Mouse (Mus musculus): ENCODE results near the gene Efna1. TPM values are rescaled to one million over a fixed set of nuclear protein-coding genes. Genes with fewer than 3 reads are reported as not detected.

The Efna1 gene
- total RNA-seq (2015), result not detected in 2 replicates
- total RNA-seq (2017), result not detected in 2 replicates

DNA sequence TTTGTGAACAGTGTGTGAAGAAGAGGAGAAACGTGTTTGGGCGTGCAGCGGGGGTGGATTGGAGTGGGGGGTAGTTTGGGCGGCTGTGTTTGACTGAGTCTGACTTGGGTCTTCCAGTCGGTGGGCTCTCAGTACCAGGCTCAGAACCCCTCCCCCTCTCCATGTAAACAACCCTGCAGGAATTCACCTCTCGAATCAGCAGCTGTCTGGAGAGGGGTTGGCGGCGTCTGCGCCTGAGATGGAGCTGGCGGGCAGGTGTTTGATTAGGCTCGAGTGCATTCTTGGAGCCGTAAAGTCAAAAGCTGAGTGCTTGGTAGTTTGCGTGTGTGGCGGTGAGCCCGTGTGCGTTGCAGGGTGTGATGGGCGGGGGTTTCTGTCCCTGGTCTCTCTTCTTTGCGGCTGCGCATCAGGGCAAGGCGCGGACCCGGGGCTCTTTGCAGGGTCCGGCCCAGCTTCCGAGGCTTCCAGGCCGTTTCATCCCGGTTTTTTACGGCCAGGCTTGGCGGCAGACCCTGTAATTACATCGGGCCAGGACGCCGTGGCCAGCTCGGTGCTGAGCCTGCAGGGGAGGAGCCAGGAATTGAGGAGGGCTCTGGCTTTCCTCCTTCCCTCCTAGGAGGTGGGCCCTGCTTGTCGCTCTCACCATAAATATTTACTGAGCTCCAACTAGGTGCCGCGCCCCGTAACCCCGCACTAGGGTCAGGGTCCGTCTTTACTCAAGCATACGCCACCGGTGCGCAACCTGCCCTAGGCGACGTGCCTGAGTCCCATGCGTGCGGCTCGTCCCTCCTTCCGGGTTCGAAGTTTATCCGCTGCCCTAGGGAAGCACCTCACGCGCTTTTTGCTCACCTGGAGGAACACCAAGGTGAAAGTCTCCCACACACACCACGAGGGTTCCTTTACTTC, at the start of gene Efna1:
Efna1 (minus strand) TSS at position 537 of the 906 bp plus-strand sequence.
- ATAC-seq (ENCODE audit: poor library complexity, severe bottlenecking), result 0 out of 2 replicates have a peak, but pooled peaks have one; percentile 12

DNA sequence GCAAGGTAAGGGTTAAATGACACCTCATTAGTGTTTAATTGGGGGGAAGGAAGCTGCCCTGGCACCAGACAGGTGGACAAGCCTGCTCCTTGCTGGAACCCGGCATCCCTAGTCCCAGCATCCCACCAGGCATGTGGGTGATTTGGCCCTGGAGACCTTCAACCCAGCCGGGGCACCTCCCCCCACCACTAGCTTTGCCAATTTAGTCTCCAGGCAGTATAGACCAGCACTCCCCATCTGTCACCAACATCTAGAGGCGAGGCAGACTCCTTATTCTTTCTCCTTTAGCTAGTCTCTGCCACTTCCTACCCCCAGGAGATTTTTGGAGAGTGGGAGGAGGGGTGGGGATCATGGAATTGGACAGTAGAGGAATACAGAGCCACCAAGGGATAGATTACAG, 49.4 kb upstream of the Efna1 start:
- ATAC-seq (ENCODE audit: poor library complexity, severe bottlenecking), result no peak

GRCm38 (mm10) chr3:89328623-89329022, 47.7 kb upstream of the Efna1 start:
- ATAC-seq (ENCODE audit: poor library complexity, severe bottlenecking), result no peak

DNA sequence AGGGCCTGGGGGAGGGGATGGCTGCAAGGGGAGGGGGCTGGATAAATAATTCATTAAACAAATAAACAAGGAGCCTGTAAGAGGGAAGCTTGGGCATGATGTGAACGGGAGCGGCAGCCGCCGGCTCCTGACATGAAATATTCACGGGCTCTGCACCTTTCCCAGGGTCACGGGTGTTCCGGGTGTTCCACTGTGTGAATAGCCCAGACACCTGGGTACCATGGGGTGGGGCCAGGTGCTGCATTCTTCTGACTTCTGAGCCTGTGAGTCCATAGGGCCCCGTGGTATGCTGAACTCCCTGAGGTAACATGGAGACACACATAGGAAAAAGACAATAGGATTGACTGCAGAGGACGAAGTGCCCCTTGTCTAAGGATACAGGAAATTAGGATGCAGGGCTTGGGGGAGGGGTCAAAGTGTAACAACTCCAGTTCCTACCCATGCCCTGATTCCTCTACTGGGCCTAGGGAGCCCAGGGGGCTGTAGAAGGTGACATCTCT, 46.5 kb upstream of the Efna1 start:
- no peak for ATAC-seq (ENCODE audit: poor library complexity, severe bottlenecking)

GRCm38 (mm10) chr3:89325882-89326281, 44.9 kb upstream of the Efna1 start:
- ATAC-seq (ENCODE audit: poor library complexity, severe bottlenecking), result no peak

DNA sequence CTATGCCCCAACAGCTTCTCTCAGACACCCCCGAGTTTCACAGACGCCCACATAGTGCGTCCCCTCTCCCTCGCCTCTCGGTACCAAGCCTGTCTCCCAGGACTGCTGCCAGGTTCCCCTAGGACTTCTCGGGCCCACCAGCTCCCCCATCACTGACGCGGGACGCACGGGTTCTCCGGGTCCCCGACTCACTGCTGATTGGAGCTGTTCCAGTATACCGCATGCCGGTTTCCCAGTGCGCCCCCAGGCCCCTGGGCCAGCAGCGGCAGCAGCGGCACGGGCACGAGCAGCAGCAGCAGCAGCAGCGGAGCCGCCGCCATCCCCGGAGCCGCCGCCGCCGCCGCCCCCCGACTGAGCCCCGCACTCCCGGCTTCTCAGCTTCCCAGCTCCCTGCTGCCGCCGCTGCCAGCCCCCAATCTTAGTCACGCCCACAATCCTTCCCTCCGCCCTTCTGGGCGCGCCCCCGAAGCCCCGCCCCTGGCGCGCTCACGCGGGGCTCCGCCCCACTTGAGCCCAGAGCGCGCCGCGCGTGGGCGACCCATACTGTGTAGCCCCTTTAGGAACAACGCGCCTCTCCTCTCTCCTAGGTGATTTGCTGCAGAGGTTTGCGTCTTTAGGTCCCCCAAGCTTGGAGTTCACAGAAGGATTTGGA, 41.7 kb upstream of the Efna1 start, which contains the start of gene Efna3:
Efna3 (minus strand) TSS at position 452 of the 652 bp plus-strand sequence.
- ATAC-seq (ENCODE audit: poor library complexity, severe bottlenecking), result 0 out of 2 replicates have a peak, but pooled peaks have one; percentile 30

- no peak for ATAC-seq (ENCODE audit: poor library complexity, severe bottlenecking)
Measured at GRCm38 (mm10) chr3:89322131-89322500, 41.2 kb upstream of the Efna1 start.

GRCm38 (mm10) chr3:89321183-89322130, 40.5 kb upstream of the Efna1 start:
- 0 out of 2 replicates have a peak, but pooled peaks have one; percentile 21 for ATAC-seq (ENCODE audit: poor library complexity, severe bottlenecking)

DNA sequence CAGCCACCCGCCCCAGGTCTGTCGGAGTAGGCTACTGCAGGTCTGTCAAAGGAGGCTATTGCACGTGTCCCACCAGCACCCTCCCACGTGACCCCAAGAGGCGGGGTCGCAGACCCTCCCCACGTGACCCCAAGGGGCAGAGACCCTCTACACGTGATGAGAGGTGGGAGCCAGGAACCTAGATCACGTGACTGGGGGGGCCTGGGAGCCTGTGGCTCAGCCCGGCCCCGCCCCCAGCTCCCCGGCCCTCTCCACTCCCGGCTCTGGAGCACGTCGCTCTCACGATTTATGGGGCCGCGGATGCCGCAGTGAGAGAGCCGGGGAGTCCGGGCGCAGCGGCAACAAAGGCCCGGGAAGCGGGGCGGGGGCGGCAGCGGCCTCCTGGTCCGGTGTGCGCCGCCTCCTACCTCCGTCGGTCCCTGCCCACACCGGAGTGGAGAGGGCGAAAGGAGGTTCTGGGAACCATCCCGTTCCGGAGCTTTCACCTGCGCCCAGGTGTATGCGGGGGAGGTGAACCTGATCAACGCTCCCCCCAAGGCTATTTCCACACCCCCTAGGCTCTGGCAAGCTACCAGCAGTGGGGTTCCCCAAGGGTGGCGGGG, 39.7 kb upstream of the Efna1 start:
- ATAC-seq (ENCODE audit: poor library complexity, severe bottlenecking), result no peak

DNA sequence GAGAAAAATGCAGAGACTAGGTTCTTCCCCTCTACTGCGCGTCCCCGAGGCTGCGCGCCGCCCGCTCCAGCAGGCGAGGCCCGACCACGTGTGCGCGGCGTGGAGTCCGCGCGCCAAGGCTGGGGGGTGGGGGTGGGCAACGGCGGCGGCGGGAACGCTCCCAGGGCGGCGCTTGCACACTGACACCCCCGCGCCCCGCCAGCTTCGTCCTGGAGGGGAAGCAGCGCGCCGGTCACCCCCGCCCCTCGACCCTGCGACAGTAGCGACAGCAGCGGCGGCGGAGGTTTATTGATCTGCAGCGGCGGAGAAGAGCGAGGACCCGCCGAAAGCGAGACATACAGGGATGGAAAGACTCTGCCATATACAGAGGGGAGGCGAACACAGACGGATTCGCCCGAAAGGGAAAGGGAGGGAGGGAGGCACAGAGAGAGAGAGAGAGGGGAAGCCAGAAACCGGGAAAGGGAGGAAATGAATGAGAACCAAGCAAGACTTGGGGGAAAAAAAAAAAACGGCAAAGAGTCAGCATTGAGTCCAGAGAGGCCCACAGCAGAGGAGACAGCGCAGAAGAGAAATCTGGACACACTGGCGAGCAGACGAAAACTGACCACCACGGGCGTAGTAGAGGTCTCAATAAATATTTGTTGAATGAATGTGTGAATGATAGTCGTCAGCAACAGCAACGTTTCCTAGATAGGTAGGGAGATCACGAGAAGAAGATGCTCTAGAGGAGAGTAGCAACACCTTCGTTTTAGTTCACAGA, 38.8 kb upstream of the Efna1 start:
- ATAC-seq (ENCODE audit: poor library complexity, severe bottlenecking), result no peak

- ATAC-seq (ENCODE audit: poor library complexity, severe bottlenecking), result no peak
Measured at GRCm38 (mm10) chr3:89318971-89319590, 38.1 kb upstream of the Efna1 start.

- ATAC-seq (ENCODE audit: poor library complexity, severe bottlenecking), result no peak
Measured at GRCm38 (mm10) chr3:89318316-89318715, 37.4 kb upstream of the Efna1 start.

DNA sequence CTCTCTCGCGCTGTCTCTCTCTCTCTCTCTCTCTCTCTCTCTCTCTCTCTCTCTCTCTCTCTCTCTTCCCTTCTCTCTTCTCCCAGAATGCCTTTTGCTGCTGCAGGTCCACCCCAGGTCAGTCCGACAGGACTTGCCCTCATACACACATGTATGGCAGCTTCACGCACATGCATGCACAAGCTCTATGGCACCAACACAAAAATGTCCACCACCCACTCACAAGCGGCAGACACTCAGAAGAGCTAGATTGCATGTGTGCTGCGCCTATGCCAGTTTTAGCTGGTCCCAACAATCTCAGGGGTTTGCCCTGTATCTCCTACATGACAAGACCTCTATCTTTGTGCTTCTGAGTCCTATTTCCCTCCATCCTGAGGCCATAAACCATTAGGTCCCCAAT, 36.3 kb upstream of the Efna1 start:
- no peak for ATAC-seq (ENCODE audit: poor library complexity, severe bottlenecking)

DNA sequence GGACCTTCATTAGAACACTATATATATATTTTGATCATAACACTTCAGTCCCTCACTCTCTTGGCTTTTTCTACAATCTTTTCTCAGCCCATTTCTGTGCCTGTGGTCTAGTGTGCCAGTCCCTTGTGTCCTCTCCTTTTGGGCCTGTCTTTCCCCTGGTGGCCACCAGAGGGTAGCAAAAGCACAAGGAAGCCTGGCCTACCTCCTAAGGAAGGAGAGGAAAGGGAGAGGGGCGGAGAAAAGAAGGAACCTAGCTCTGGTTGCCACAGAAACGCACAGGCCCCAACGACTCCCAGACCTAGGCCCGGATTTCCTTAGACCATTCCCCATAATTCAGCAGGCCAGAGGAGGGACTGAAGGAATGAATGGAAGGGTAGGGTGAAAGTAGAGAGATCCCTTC, 35.9 kb upstream of the Efna1 start:
- ATAC-seq (ENCODE audit: poor library complexity, severe bottlenecking), result peak; percentile 84

GRCm38 (mm10) chr3:89315930-89316831, 35.2 kb upstream of the Efna1 start:
- no peak for ATAC-seq (ENCODE audit: poor library complexity, severe bottlenecking)

DNA sequence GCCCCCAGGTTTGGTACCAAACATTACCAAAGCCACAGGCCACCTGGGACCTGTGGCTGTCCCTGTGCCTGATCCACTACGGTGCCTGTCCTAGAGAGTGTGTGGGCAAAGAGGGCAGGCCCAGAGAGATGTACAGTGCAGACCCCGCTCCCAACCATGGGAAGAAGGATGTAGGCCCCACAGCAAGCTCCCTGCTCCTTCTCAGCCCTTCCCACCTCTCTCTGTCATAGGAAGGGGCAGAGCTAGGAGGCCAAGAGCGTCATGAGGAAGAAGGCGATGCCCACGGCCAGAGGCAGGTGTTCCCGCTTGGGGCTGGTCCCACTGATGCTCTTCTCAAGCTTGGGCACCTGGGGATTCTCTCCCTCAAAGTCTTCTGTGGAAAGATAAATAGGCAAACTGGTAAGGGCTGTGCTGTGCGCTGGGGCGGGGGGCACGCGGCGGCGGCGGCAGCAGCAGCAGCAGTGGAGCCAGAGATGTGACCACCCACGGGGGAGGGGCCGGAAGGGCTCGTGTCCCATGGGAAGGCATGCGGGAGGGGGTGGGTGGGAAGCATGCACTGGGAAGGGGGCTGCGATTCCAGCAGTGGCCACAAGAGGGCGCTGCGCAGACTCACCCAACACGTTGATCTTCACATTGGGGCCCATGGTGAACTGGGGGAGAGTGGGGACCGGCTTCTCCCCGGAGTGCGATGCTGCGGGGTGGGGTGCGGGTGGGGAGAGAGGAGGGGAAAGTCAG, 34.4 kb upstream of the Efna1 start:
- ATAC-seq (ENCODE audit: poor library complexity, severe bottlenecking), result peak; percentile 45; the same call in 1 of the 2 replicates

DNA sequence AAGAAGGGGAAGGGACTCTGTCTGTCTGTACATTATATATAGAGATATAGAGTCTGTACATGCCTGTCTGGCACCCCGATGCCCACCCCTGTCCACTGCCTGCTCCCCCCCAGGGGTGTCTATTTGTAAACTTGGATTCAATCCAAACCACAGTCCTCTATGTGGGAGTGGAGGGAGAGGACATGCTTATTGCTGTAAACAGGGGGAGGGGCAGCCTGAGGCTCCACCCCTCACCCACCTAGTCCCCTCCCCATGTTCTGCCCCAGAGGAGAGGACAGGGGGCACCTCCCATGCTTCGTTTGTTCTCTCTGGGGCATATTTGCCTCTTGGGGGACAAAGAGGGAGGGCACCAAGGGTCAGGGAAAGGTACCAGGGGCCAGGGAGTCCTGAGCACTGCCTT, 33.8 kb upstream of the Efna1 start:
- no peak for ATAC-seq (ENCODE audit: poor library complexity, severe bottlenecking)
